Mouse (Mus musculus): ENCODE data around the gene 1700008O03Rik.

Gene 1700008O03Rik

GRCm38 (mm10) chr7:44375793-44376192, 9.8 kb downstream of the 1700008O03Rik start:
- no peak for DNase-seq (ENCODE audit: low read depth, low spot score)

GRCm38 (mm10) chr7:44375207-44375606, 10.4 kb downstream of the 1700008O03Rik start:
- DNase-seq (ENCODE audit: low read depth, low spot score): no peak

- no peak for DNase-seq (ENCODE audit: low read depth, low spot score)
Observed at GRCm38 (mm10) chr7:44374756-44375155, 10.9 kb downstream of the 1700008O03Rik start.

GRCm38 (mm10) chr7:44373889-44374652, 11.5 kb downstream of the 1700008O03Rik start:
- DNase-seq (ENCODE audit: low read depth, low spot score): peak; percentile 89

- no peak for DNase-seq (ENCODE audit: low read depth, low spot score)
Observed at GRCm38 (mm10) chr7:44373460-44373859, 12.2 kb downstream of the 1700008O03Rik start.

- no peak for DNase-seq (ENCODE audit: low read depth, low spot score)
Observed at GRCm38 (mm10) chr7:44372678-44373077, 12.9 kb downstream of the 1700008O03Rik start.

- DNase-seq (ENCODE audit: low read depth, low spot score): no peak
Observed at GRCm38 (mm10) chr7:44360792-44361301, 24.8 kb downstream of the 1700008O03Rik start.

- peak; percentile 88 for DNase-seq (ENCODE audit: low read depth, low spot score)
Observed at GRCm38 (mm10) chr7:44359908-44360672, 25.5 kb downstream of the 1700008O03Rik start.

- no peak for DNase-seq (ENCODE audit: low read depth, low spot score)
Observed at GRCm38 (mm10) chr7:44358886-44359654, 26.6 kb downstream of the 1700008O03Rik start.

- no peak for DNase-seq (ENCODE audit: low read depth, low spot score)
Observed at GRCm38 (mm10) chr7:44358012-44358411, 27.6 kb downstream of the 1700008O03Rik start.

GRCm38 (mm10) chr7:44357531-44357930, 28.1 kb downstream of the 1700008O03Rik start:
- no peak for DNase-seq (ENCODE audit: low read depth, low spot score)

GRCm38 (mm10) chr7:44356590-44357481, 28.8 kb downstream of the 1700008O03Rik start:
- no peak for DNase-seq (ENCODE audit: low read depth, low spot score)

GRCm38 (mm10) chr7:44355411-44355810, 30.2 kb downstream of the 1700008O03Rik start:
- DNase-seq (ENCODE audit: low read depth, low spot score): no peak

GRCm38 (mm10) chr7:44353601-44354340, 31.8 kb downstream of the 1700008O03Rik start:
- DNase-seq (ENCODE audit: low read depth, low spot score): no peak

- no peak for DNase-seq (ENCODE audit: low read depth, low spot score)
Observed at GRCm38 (mm10) chr7:44352750-44353600, 32.6 kb downstream of the 1700008O03Rik start.

- DNase-seq (ENCODE audit: low read depth, low spot score): no peak
Observed at GRCm38 (mm10) chr7:44351881-44352749, 33.5 kb downstream of the 1700008O03Rik start.

- peak; percentile 79 for DNase-seq (ENCODE audit: low read depth, low spot score)
Observed at GRCm38 (mm10) chr7:44350957-44351711, 34.5 kb downstream of the 1700008O03Rik start.

All from brain, embryonic 18.5 days (tissue).